Mouse (Mus musculus): ENCODE measurements around the gene Ptgfrn.

The Ptgfrn gene

GRCm38 (mm10) chr3:101116431-101117385 lies 6.6 kb upstream of the Ptgfrn start:
- in situ Hi-C loops (cut with MboI; ENCODE audit: unreplicated experiment in 2 of 2), result no loop called here

GRCm38 (mm10) chr3:101112518-101112894 lies 2.4 kb upstream of the Ptgfrn start:
- in situ Hi-C loops (cut with MboI; ENCODE audit: unreplicated experiment in 2 of 2), result no loop called here

GRCm38 (mm10) chr3:101111848-101112517 lies 1.9 kb upstream of the Ptgfrn start:
- in situ Hi-C loops (cut with MboI; ENCODE audit: unreplicated experiment in 2 of 2), result no loop called here

- in situ Hi-C loops (cut with MboI; ENCODE audit: unreplicated experiment in 2 of 2), result no loop called here
Measured at GRCm38 (mm10) chr3:101111321-101111720, 1.2 kb upstream of the Ptgfrn start.

GRCm38 (mm10) chr3:101110838-101111103 lies 693 bp upstream of the Ptgfrn start:
- in situ Hi-C loops (cut with MboI; ENCODE audit: unreplicated experiment in 2 of 2), result no loop called here

- in situ Hi-C loops (cut with MboI; ENCODE audit: unreplicated experiment in 2 of 2), result no loop called here
Measured at GRCm38 (mm10) chr3:101109558-101110021, 488 bp downstream of the Ptgfrn start.

- in situ Hi-C loops (cut with MboI; ENCODE audit: unreplicated experiment in 2 of 2), result no loop called here
Measured at GRCm38 (mm10) chr3:101108848-101109247, 1.2 kb downstream of the Ptgfrn start.

- in situ Hi-C loops (cut with MboI; ENCODE audit: unreplicated experiment in 2 of 2), result no loop called here
Measured at GRCm38 (mm10) chr3:101108282-101108681, 1.8 kb downstream of the Ptgfrn start.

- in situ Hi-C loops (cut with MboI; ENCODE audit: unreplicated experiment in 2 of 2), result no loop called here
Measured at GRCm38 (mm10) chr3:101106326-101106725, 3.8 kb downstream of the Ptgfrn start.

GRCm38 (mm10) chr3:101105486-101105885 lies 4.6 kb downstream of the Ptgfrn start:
- in situ Hi-C loops (cut with MboI; ENCODE audit: unreplicated experiment in 2 of 2), result no loop called here

GRCm38 (mm10) chr3:101104883-101105282 lies 5.2 kb downstream of the Ptgfrn start:
- in situ Hi-C loops (cut with MboI; ENCODE audit: unreplicated experiment in 2 of 2), result no loop called here

GRCm38 (mm10) chr3:101103770-101104169 lies 6.3 kb downstream of the Ptgfrn start:
- in situ Hi-C loops (cut with MboI; ENCODE audit: unreplicated experiment in 2 of 2), result no loop called here

- in situ Hi-C loops (cut with MboI; ENCODE audit: unreplicated experiment in 2 of 2), result no loop called here
Measured at GRCm38 (mm10) chr3:101102106-101102505, 8.0 kb downstream of the Ptgfrn start.

- in situ Hi-C loops (cut with MboI; ENCODE audit: unreplicated experiment in 2 of 2), result no loop called here
Measured at GRCm38 (mm10) chr3:101101184-101101583, 8.9 kb downstream of the Ptgfrn start.

- in situ Hi-C loops (cut with MboI; ENCODE audit: unreplicated experiment in 2 of 2), result no loop called here
Measured at GRCm38 (mm10) chr3:101099701-101100357, 10.2 kb downstream of the Ptgfrn start.

- in situ Hi-C loops (cut with MboI; ENCODE audit: unreplicated experiment in 2 of 2), result no loop called here
Measured at GRCm38 (mm10) chr3:101098073-101098472, 12.0 kb downstream of the Ptgfrn start.

GRCm38 (mm10) chr3:101097146-101097800 lies 12.8 kb downstream of the Ptgfrn start:
- in situ Hi-C loops (cut with MboI; ENCODE audit: unreplicated experiment in 2 of 2), result no loop called here

- in situ Hi-C loops (cut with MboI; ENCODE audit: unreplicated experiment in 2 of 2), result no loop called here
Measured at GRCm38 (mm10) chr3:101095761-101096449, 14.2 kb downstream of the Ptgfrn start.

- in situ Hi-C loops (cut with MboI; ENCODE audit: unreplicated experiment in 2 of 2), result no loop called here
Measured at GRCm38 (mm10) chr3:101092202-101092601, 17.9 kb downstream of the Ptgfrn start.
